Mouse (Mus musculus) bone marrow, adult 2 months (tissue): ENCODE measurements around the gene Ebf4.

ENCODE experiments used
- CTCF ChIP-seq: fragments of 200-500 bp; IDR thresholded peaks from 2 replicates; pipeline ENCODE4 v1.5.1; 2011; ENCODE audit warnings: low read length, control low read depth; ENCODE audit not compliant: control insufficient read depth, insufficient read depth
- POLR2A ChIP-seq: fragments of 200-500 bp; IDR thresholded peaks from 2 replicates; pipeline ENCODE4 v1.6.1; 2011; ENCODE audit warnings: low read depth, mild to moderate bottlenecking, control low read depth, low read length, borderline replicate concordance; ENCODE audit not compliant: control insufficient read depth

DNA sequence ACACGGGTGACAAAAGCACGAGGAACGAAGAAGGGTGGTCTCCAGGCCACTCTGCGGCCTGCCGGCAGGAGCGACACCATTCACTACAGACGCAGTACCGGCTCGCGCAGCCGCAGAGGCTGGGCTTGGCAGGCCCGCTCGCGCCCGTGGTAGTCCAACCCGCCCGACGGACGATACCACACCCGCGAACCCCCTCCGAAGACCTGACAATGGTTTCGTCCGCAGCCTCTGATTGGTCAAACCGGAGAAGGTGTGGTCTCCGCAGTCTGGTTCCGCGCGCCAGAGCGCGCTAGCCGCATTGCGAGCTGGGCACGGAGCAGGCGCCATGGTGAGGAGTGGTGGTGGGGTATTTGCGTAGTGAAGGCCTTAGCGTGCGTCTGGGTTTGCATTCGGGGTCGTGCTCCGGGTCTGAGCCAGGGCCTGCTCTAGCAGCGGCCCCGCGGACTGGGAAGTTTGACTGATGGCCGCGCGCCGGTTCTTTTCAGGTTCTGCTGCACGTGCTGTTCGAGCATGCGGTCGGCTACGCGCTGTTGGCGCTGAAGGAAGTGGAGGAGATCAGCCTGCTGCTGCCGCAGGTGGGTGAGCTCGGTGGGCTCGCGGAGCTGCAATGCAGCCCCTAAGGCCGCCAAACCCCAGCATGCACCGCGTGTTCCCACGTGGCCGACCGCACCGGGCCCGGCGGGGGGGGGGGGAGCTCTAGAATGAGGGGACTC, 20.7 kb upstream of the Ebf4 start, which contains the start of gene Nop56:
- TF ChIP-seq POLR2A (peak; percentile 98), CTCF (peak; percentile 13; the same call in 1 of the 2 replicates)
